Mouse (Mus musculus) liver, postnatal 0 days (tissue): ENCODE results near the gene Col9a1.

Source experiments
- CTCF ChIP-seq: sonication (generic); IDR thresholded peaks from 2 replicates; pipeline ENCODE4 v1.5.1; 2016; ENCODE audit warnings: antibody characterized with exemption, low read depth
- EP300 ChIP-seq: IDR thresholded peaks from 2 replicates; pipeline ENCODE4 v1.6.1; 2016; ENCODE audit warnings: antibody characterized with exemption, low read depth, mild to moderate bottlenecking

- no peak for TF ChIP-seq CTCF
- TF ChIP-seq EP300, result no peak
Observed at GRCm38 (mm10) chr1:24171898-24172297, 5.5 kb upstream of the Col9a1 start.
